Mouse (Mus musculus) intestine, embryonic 16.5 days (tissue): ENCODE data around the gene Zfp64. TPM values are rescaled to one million over a fixed set of nuclear protein-coding genes. Genes with fewer than 3 reads are reported as not detected.
"Not testable (repeated sequence)": the region's sequence is repeated elsewhere in the genome, so short reads cannot be mapped to it uniquely, and the experiment has no call there.

Experiments
- ATAC-seq: fragments of 200-750 bp; cut with Nextera tagmentation; 2 replicates; pipeline ENCODE4 v1.8.0; 2017; ENCODE audit warnings: moderate TSS enrichment, moderate library complexity
- H3K27ac ChIP-seq: fragments of 300-500 bp; sonication (generic); 2 replicates; pipeline ENCODE4 v1.5.1; 2014; ENCODE audit warnings: mild to moderate bottlenecking, low read length
- H3K27me3 ChIP-seq: fragments of 300-500 bp; sonication (generic); replicated peaks from 2 replicates; pipeline ENCODE4 v1.6.1; 2014; ENCODE audit warnings: low read length, control low read depth, mixed read lengths; ENCODE audit not compliant: control insufficient read depth, insufficient read depth
- H3K36me3 ChIP-seq: fragments of 300-500 bp; sonication (generic); 2 replicates; pipeline ENCODE4 v1.6.1; 2014; ENCODE audit warnings: low read length, control low read depth; ENCODE audit not compliant: control insufficient read depth, insufficient read depth
- H3K4me1 ChIP-seq: fragments of 300-500 bp; sonication (generic); 2 replicates; pipeline ENCODE4 v1.6.1; 2014; ENCODE audit warnings: low read length, control low read depth, mixed read lengths; ENCODE audit not compliant: control insufficient read depth, insufficient read depth
- H3K4me2 ChIP-seq: fragments of 300-500 bp; sonication (generic); 2 replicates; pipeline ENCODE4 v1.6.1; 2014; ENCODE audit warnings: low read depth, low read length, control low read depth
- H3K4me3 ChIP-seq: fragments of 300-500 bp; sonication (generic); 2 replicates; pipeline ENCODE4 v1.5.1; 2014; ENCODE audit warnings: mild to moderate bottlenecking, low read length
- H3K9ac ChIP-seq: fragments of 300-500 bp; sonication (generic); 2 replicates; pipeline ENCODE4 v1.6.1; 2014; ENCODE audit warnings: low read depth, low read length
- H3K9me3 ChIP-seq: fragments of 300-500 bp; sonication (generic); 2 replicates; pipeline ENCODE4 v1.6.1; 2016; ENCODE audit warnings: low read length, control low read depth; ENCODE audit not compliant: control insufficient read depth
- WGBS: fragments of 180-500 bp; shearing (Covaris S2); extraction: QIAGEN DNeasy Blood & Tissue Kit; methylation state at CpG from one replicate; pipeline ENCODE4 v1.1.7; 2014; 5-methylcytosine and 5-hydroxymethylcytosine counted together
- polyA plus RNA-seq: library from polyadenylated mRNA; unstranded; fragments of >200 nt; fragmentation: Nextera tagmentation; extraction: Ambion mirVana; gene quantifications from 2 replicates; pipeline ENCODE4 v1.2.1, GENCODE M21; 2015

Gene Zfp64
- polyA plus RNA-seq, 1 experiment from 2014 or later, result 30.6 TPM

DNA sequence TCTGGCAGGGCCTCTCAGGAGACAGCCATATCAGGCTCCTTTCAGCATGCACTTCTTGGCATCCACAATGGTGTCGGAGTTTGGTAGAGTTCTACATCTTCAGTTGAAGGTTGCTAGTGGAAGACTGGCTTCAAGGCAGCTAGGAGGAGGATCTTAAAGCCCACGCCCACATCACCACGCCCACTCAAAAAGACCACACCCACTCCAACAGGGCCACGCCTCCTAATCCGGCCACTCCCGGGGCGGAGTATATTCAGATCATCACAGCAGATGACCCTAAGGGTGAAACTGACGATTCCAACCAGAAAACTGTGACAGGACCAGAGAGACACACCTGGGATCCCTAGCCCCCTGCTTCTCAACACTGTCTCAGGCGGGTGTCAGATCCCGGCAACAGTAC is 89.0 kb downstream of the Zfp64 start:
- no peak overlapping the region for H3K27ac ChIP-seq
- WGBS, result 72% methylated on average over 10 of the region's 10 CpGs
- H3K4me1 ChIP-seq, result no peaks in the 10 kb centered on the region
- no peak overlapping the region for H3K9ac ChIP-seq
- H3K4me3 ChIP-seq, result no peak overlapping the region
- no peaks in the 10 kb centered on the region for H3K27me3 ChIP-seq
- H3K4me2 ChIP-seq, result no peak overlapping the region
- ATAC-seq, result no peak
- H3K36me3 ChIP-seq, result no peaks in the 10 kb centered on the region
- no peaks in the 10 kb centered on the region for H3K9me3 ChIP-seq

DNA sequence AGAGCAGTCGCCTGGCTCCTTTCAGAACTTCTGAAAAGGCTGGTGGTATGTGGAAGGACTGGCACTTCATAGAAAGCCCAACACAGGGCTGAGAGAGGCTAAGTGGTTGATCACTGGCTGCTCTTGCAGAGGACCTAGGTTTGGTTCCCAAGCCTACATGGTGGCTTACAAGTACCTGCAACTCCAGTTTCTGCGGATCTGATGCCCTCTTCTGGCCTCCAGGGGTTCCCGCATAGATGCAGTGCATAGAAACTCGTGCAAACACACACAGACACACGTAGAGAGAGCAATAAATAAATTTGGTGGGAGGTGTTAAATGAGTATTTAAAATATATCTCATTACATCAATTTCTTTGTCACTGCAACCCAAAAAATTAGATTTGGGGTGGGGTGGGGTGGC is 90.5 kb downstream of the Zfp64 start:
- Histone ChIP-seq H3K4me2 (no peak overlapping the region), H3K4me1 (no peaks in the 10 kb centered on the region), H3K9ac (no peak overlapping the region), H3K4me3 (no peak overlapping the region), H3K9me3 (no peaks in the 10 kb centered on the region), H3K36me3 (no peaks in the 10 kb centered on the region), H3K27me3 (no peaks in the 10 kb centered on the region), H3K27ac (no peak overlapping the region)
- WGBS, result 73% methylated on average over 5 of the region's 5 CpGs
- no peak for ATAC-seq

DNA sequence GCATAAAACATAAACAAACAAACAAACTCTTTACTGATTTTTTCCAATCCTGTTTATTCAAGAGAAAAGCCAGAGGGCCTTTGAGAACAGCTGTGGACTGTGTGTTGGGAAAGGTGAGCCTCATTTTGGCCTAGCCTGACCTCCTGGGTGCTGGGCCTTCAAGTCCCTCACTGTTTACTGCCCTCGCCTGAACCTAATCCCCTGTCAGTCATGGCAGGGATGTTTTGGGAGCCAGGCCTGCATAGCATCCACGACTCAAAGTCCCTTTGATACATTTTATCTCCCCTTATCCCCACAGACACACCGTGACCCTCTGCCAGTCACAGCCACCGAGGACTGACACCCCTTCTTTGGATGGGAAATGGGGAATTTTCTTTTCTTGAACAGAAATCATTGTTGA is 92.7 kb downstream of the Zfp64 start:
- 60% methylated on average over 4 of the region's 4 CpGs for WGBS
- no peaks in the 10 kb centered on the region for H3K27me3 ChIP-seq
- no peak overlapping the region for H3K9ac ChIP-seq
- H3K4me1 ChIP-seq, result no peaks in the 10 kb centered on the region
- no peaks in the 10 kb centered on the region for H3K36me3 ChIP-seq
- H3K4me2 ChIP-seq, result no peak overlapping the region
- H3K4me3 ChIP-seq, result no peak overlapping the region
- no peak for ATAC-seq
- H3K9me3 ChIP-seq, result no peaks in the 10 kb centered on the region
- no peak overlapping the region for H3K27ac ChIP-seq

DNA sequence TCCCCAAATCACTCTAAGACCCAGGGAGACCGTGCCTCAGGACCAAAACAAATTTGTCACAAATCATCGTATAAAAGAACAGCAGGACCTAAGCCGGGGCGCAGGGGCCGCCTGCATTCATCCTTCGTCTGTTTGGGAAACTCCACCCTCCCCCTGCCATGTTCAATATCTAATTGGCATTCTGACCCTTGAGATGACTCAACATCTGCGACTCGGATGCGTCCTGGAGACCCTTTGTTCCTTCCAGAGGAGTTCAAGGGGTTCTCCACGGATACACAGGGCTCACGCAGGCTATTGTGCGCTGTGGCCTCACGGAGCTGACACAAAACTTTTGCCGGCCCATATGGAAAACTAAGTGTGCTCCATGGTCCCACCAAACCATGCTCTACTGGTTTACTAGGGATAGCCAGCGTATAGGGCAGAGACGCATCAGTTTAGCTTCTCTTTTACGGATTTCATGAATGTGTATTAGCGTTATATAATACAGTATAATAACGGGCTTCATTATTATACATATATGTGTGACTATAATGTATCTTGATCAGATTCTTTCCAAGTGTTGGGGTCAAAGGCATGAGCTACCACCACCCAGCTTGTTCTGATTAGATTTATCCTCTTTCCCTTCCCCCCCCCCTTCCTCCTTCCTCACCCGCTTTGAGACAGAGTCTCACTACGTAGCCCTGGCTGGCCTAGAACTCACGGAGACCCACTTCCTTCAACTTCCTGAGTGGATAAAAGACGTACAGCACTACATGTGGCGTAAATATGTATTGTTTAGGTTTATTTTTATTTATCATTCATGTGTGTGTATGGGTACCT is 94.3 kb downstream of the Zfp64 start:
- Histone ChIP-seq H3K9ac (no peak overlapping the region), H3K4me1 (no peaks in the 10 kb centered on the region), H3K27ac (no peak overlapping the region), H3K4me3 (no peak overlapping the region), H3K9me3 (no peaks in the 10 kb centered on the region), H3K27me3 (no peaks in the 10 kb centered on the region), H3K4me2 (no peak overlapping the region), H3K36me3 (no peaks in the 10 kb centered on the region)
- ATAC-seq, result no peak
- WGBS, result 64% methylated on average over 24 of the region's 24 CpGs

DNA sequence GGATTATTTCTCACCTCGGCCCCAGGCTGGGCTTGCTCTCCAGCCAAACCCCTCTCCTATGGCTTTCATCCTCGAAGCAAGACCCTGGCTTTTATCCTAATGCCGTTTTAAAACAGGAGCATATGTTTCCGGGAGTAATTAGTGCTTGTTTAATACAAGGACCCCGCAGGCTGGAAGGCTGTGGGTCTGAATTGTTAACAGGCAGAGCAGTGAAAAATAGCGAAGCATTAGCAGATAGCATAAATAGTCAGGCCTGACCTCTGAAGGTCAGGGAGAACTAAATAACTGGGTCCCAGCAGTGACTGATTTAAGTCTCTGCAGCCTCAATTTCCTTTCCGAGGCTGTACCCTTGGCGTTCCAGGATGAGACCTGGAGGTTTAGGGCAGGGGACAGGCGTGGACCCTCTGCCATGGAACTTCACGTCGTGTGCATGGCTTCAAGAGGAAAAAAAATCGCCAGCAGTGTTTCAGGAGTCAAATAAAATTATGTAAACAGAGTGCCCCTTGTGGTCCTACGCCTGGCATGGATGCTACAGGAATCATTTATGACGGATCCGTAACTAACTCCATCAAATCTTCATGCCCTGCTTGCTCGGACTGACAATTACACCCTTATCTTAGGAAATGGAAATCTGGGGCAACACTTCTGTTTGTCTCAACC is 95.2 kb downstream of the Zfp64 start:
- no peak for ATAC-seq
- Histone ChIP-seq H3K4me2 (no peak overlapping the region), H3K27ac (no peak overlapping the region), H3K4me3 (no peak overlapping the region), H3K9ac (no peak overlapping the region), H3K27me3 (no peaks in the 10 kb centered on the region), H3K36me3 (no peaks in the 10 kb centered on the region), H3K9me3 (no peaks in the 10 kb centered on the region), H3K4me1 (no peaks in the 10 kb centered on the region)
- 30% methylated on average over 16 of the region's 16 CpGs for WGBS

DNA sequence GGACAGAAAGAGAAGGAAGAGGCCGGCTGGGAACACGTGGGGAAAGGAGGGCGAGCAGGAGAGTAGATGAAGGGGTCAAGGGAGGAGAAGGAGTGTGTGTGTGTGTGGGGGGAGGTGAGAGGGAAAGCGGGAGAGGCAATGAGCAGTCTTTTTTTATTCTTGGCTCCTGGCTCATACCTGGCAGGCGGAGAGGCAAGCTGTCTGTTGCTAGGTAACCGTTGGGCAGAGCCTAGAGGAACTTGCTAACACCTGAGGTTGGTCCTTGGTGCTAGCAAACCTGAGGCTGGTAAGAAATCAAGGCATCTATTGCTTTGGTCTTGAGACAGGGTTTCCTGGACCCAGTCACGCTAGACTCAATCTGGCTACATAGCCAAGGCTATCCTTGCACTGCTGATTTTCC is 98.7 kb downstream of the Zfp64 start:
- H3K4me1 ChIP-seq, result no peaks in the 10 kb centered on the region
- H3K9ac ChIP-seq, result no peak overlapping the region
- H3K4me3 ChIP-seq, result no peak overlapping the region
- H3K4me2 ChIP-seq, result no peak overlapping the region
- no peaks in the 10 kb centered on the region for H3K27me3 ChIP-seq
- H3K36me3 ChIP-seq, result no peaks in the 10 kb centered on the region
- ATAC-seq, result no peak
- H3K27ac ChIP-seq, result no peak overlapping the region
- H3K9me3 ChIP-seq, result no peaks in the 10 kb centered on the region
- 58% methylated on average over 7 of the region's 7 CpGs for WGBS

DNA sequence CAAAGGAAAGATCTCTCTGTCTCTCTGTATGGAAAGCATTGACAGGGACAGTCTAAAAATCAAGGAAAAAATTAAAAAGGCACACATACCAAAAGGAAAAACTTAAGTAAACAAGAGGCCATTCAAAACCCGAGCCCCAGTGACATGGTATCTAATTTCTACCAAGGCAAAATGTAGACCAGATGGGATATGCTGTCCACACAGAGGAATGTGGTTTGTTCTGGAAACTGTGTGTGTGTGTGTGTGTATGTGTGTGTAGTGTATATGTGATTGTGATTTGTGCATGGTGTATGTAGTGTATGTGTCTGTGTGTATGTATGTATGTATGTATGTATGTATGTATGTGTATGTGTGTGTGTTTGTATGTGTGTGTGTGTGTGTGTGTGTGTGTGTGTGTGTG is 100.6 kb downstream of the Zfp64 start:
- H3K4me2 ChIP-seq, result no peak overlapping the region
- WGBS, result 37% methylated on average over 1 of the region's 1 CpGs

DNA sequence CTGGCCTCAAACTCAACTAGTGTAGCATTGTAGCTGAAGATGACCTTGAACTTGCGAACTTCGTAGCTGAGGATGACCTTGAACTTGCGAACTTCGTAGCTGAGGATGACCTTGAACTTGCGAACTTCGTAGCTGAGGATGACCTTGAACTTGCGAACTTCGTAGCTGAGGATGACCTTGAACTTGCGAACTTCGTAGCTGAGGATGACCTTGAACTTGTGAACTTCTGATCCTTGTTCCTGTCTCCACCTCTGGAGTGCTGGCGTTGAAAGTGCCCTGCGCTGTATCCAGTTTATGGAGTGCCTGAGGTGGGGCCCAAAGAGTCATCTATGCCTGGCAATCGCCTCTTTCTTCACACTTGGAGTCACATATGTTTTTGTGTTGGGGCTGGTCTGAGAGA is 101.5 kb downstream of the Zfp64 start:
- not testable (repeated sequence) for ATAC-seq, H3K27me3 ChIP-seq, H3K9ac ChIP-seq, H3K36me3 ChIP-seq, H3K4me1 ChIP-seq, H3K4me3 ChIP-seq, H3K27ac ChIP-seq, H3K9me3 ChIP-seq, H3K4me2 ChIP-seq
- 92% methylated on average over 11 of the region's 13 CpGs for WGBS

More for the DNA sequence above, 100.6 kb downstream of the Zfp64 start:
- Histone ChIP-seq H3K9me3 (no peaks in the 10 kb centered on the region), H3K4me1 (no peaks in the 10 kb centered on the region), H3K9ac (no peak overlapping the region), H3K27me3 (no peaks in the 10 kb centered on the region), H3K4me3 (no peak overlapping the region), H3K36me3 (no peaks in the 10 kb centered on the region), H3K27ac (no peak overlapping the region)
- ATAC-seq, result no peak

DNA sequence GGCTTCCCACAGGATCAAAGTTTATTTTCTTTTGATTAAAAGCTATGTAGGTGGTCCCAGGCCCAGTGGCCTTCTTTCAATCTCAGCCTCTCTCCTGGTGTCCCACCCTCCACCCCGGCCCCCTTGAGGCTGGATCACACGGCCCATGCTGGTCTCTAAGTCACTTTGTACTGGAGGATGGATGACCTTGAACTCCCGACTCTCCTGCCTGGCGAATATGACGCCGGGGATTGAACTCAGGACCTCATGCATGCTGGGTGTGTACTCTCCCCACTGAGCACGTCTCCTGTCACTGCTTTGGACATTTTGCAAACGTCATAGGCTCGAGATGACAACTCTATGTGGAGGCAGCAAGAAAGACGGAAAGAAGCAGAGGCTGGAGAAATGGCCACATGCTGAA is 103.8 kb downstream of the Zfp64 start:
- Histone ChIP-seq H3K9ac (no peak overlapping the region), H3K4me3 (no peak overlapping the region), H3K27ac (no peak overlapping the region), H3K4me1 (no peaks in the 10 kb centered on the region), H3K27me3 (no peaks in the 10 kb centered on the region), H3K4me2 (no peak overlapping the region), H3K36me3 (no peaks in the 10 kb centered on the region), H3K9me3 (no peaks in the 10 kb centered on the region)
- WGBS, result 58% methylated on average over 10 of the region's 10 CpGs
- ATAC-seq, result no peak
